Mouse (Mus musculus) urinary bladder, postnatal 25 days (tissue): ENCODE results near the gene Mrps21.
"Not testable (repeated sequence)": the region's sequence is repeated elsewhere in the genome, so short reads cannot be mapped to it uniquely, and the experiment has no call there.

Experiments used
- DNase-seq: peaks from one replicate; pipeline ENCODE4 v3.0.0; 2022; ENCODE audit warnings: low spot score

The Mrps21 gene

DNA sequence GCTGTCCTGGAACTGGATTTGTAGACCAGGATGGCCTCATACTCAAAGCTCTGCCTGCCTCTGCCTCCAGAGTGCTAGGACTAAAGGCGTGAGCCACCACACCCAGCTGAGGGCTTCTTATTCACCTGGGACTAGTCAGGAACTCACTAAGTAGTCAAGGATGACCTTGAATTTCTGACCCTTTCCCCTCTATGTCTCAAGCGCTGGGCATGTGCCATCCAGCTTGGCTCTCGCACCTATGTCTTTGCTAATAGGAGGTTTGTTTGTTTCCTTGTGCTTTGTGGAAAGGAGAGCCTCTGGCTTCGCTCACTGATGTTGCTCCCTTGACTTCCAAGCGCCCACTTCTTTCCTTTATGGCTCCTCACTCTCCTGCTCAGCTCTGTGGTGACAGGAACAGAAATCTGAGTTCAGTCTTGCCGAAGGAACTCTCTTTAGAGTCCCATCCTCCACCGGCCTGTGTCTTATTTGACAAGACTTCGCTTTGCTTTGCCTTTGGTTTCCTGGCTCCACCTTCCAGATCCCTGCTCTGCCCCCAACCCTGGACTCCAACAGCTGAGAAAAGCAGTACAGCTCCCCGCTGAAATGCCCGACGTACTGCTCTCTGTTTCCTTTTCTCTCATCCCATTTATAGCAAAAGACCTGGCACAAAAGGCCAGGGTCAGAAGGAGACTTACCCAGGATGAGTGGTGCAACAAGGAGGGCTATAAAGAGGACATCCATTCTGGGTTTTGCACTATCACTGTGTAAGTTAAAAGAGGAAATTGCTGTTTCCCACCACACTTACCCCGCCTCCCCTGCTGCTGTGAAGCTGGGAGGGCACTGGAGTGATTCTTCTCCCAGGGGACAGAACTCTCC, 20.1 kb upstream of the Mrps21 start, which contains the start of gene BC028528:
BC028528 (minus strand) TSS at position 795 of the 855 bp plus-strand sequence.
- DNase-seq = no peak

DNA sequence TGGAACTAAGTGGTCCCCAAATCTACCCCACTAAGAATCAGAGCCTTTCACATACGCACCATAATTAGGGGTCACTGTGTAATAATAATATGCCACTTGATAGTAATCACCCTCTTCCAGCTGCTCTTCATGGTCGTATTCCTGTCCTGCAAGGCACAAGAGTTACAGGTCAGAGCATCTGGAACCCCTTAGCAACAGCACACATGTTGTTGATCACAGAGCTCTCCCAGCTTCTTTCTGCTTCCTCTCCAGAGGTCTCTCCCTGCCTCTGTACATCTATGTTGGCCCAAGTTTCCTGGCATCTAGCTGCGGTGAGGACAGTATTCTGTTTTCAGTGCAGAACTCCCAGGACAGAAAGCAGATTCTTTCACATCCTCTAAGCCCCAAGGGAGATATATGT, 18.3 kb upstream of the Mrps21 start:
- DNase-seq = no peak

DNA sequence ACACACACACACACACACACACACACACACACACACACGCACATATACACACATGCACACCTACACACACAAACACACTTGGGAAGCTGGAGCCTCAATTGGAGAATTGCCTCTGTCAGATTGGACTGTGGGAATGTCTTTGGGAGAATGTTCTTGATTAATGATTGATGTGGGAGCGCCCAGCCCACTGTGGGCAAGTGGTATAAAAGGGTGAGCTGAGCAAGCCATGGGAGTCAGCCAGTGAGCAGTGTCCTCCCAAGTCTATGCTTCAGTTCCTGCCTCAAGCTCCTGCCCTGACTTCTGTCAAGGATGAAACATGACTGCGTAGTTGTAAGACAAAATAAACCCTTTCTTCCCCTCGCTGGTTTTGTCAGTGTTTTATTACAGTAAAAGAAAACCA, 16.3 kb upstream of the Mrps21 start:
- DNase-seq = no peak

- DNase-seq = no peak
Measured at GRCm38 (mm10) chr3:95884400-95884799, 13.1 kb upstream of the Mrps21 start.

- peak; percentile 65 for DNase-seq
Measured at GRCm38 (mm10) chr3:95882816-95883425, 11.6 kb upstream of the Mrps21 start.

DNA sequence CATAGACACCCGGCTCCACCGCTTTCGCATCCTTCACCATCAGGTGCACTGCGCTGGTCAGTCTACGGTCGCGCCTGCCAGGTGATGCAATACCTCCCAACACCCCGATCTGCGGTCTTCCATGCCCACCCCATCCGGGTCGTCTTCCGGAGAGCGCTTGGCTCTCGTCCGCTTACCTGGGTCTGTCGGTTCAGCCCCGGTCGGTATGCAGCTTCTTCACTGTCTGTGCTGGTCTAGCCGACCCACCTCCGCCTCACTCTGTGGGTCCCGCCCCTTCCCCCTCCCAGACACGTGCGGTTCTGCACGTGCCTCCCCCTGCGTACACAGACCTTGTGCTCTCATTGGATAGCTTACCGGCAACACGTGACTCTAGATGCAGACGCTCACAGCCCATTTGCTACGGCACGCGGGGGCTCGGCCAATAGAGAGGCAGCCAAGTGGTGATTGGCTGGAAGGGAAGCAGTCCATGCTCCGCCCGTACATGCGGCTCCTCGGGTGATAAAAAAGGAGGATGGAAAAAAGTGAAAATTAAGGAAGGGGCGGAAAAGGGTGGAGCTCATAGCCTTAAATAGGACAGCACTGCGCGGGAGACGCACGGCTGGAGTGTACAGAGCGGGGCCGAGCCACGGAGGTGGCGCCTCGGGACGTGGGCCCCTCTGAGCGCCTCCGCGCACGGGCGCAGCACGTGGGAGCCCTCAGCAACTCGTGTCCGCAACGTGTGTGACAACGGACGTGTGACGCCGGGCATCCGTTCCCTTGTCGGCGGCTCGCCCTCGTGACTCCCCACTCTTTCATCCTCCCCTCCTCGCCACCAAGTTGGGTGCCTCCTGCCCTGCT, 10.9 kb upstream of the Mrps21 start, which contains the start of gene Ciart:
Ciart (minus strand) TSS at position 273 of the 837 bp plus-strand sequence.
- peak; percentile 88 for DNase-seq

DNA sequence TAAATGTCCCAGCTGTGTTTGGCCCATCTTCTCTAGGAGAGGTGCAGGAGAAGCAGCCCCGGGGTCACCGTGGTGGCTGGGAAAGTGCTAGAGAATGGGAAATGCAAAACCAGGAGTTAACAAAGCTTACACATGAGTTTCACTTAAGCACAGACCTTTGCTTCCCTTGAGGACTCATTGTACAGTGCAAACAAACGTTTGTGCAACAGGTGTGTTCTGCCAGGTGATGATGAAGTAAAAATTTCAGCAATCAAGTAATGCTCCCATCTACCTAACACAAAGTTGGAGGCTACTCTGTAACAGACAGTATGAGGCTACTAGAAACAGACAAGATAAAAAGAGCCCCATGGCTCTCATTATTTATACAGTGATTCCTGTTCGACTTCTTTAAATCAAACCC, 7.7 kb upstream of the Mrps21 start:
- DNase-seq = no peak

- DNase-seq = no peak
Measured at GRCm38 (mm10) chr3:95872048-95872447, 729 bp upstream of the Mrps21 start.

GRCm38 (mm10) chr3:95870976-95871375, 343 bp downstream of the Mrps21 start:
- no peak for DNase-seq

DNA sequence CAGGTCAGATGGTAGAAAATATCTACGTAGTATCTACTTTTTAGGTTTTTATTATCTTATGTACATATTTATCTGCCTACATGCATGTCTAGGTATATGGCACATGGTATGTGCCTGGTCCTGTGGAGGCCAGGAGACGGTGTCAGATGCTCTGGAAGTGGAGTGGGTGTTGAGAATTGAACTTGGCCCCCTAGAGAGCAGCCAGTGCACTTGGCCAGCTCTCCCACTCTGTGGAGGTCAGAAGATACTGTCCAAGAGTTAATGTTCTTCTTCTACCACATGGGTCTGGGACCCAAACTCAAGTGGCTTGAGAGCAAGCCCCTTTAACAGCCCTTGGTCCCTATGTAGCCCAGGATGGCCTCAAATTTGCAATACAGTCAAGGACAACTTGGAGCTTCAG, 3.9 kb downstream of the Mrps21 start:
- DNase-seq = no peak

GRCm38 (mm10) chr3:95866071-95866470, 5.2 kb downstream of the Mrps21 start:
- no peak for DNase-seq

DNA sequence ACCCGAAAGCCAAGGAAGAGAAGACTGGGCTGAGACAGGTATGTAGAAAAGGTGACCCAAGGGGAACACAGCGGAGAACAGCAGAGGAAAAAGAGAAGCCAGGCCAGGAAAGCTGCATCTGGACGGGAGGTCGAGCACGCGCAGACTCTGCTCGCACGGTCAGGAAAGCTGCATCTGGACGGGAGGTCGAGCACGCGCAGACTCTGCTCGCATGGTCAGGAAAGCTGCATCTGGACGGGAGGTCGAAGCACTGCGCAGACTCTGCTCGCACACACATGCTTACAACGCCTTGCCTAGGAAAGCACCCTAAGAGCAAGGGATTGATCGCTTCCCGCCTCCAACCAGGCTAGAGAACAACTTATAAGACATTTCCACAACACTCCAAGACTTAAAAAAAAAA, 5.7 kb downstream of the Mrps21 start:
- no peak for DNase-seq

GRCm38 (mm10) chr3:95865050-95865449, 6.3 kb downstream of the Mrps21 start:
- DNase-seq = no peak

- no peak for DNase-seq
Measured at GRCm38 (mm10) chr3:95863578-95863977, 7.7 kb downstream of the Mrps21 start.

DNA sequence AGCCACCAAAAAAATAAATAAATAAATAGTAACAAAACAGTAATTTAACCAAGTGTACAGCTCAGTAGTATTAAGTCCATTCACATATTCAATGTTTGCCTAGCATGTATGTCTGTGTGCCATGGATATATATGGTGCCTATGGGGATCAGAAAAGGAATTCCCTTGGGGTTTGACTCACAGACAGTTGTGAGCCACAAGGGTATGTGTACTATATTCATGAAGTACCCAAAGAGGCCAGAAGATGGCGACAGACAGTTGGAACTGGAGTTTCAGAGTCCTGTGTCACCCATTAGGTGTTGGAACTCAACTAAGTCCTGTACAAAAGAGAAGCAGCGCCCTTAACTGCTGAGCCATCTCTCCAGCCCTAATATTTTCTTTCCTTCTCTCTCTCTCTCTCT, 9.5 kb downstream of the Mrps21 start:
- DNase-seq = peak; percentile 54

DNA sequence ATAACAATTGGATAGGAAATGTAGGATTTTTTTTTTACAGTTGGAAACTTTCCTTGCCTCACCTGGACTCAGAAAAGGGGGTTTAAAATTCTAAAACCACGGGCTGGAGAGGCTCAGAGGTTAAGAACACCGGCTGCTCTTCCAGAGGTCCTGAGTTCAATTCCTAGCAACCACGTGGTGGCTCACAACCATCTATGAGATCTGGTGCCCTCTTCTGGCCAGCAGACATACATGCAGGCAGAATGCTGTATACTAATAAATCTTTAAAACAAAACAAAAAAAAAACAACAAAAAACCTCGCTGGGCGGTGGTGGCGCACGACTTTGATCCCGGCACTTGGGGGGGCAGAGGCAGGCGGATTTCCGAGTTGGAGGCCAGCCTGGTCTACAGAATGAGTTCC, 10.1 kb downstream of the Mrps21 start:
- DNase-seq = no peak

GRCm38 (mm10) chr3:95860323-95860722, 11.0 kb downstream of the Mrps21 start:
- no peak for DNase-seq

GRCm38 (mm10) chr3:95858278-95858677, 13.0 kb downstream of the Mrps21 start:
- DNase-seq = not testable (repeated sequence)

GRCm38 (mm10) chr3:95857050-95857449, 14.3 kb downstream of the Mrps21 start:
- DNase-seq = not testable (repeated sequence)

DNA sequence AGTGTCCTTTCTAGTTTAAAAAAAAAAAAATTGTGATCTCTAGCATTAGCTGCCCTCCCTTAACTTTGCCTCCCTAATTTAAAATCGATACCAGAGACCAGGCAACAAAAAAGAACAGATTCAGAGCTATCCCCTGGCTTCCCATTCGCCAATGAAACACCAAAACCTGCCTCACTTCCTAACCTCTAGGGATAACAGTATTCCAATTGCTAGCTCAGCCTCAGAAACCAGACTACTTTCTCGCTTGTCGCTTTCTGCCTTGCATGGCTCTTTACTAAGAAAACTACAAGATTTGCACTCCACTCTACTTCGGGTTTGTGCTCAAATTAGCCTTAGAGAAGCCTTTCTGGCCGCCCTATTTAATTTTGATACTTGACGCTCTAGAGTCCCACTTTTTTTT, 15.2 kb downstream of the Mrps21 start:
- DNase-seq = no peak

GRCm38 (mm10) chr3:95855502-95856089, 15.7 kb downstream of the Mrps21 start, which contains the start of gene Prpf3:
Prpf3 (minus strand) TSS chr3:95855885.
- DNase-seq = peak; percentile 96

GRCm38 (mm10) chr3:95851317-95851716, 20.0 kb downstream of the Mrps21 start:
- DNase-seq = no peak
